Mouse (Mus musculus) small intestine, adult 2 months (tissue): ENCODE measurements around the gene Spata1.

Source experiments
- CTCF ChIP-seq: fragments of 200-500 bp; IDR thresholded peaks from 2 replicates; pipeline ENCODE4 v1.5.1; 2012; ENCODE audit warnings: low read depth, mild to moderate bottlenecking, control low read depth, inconsistent platforms, low read length, moderate library complexity, mixed read lengths; ENCODE audit not compliant: insufficient replicate concordance, insufficient read length; ENCODE audit errors: extremely low read depth
- POLR2A ChIP-seq: fragments of 200-500 bp; IDR thresholded peaks from 2 replicates; pipeline ENCODE4 v1.6.1; 2012; ENCODE audit warnings: low read depth, mild to moderate bottlenecking, control low read depth, inconsistent platforms, low read length, moderate library complexity

DNA sequence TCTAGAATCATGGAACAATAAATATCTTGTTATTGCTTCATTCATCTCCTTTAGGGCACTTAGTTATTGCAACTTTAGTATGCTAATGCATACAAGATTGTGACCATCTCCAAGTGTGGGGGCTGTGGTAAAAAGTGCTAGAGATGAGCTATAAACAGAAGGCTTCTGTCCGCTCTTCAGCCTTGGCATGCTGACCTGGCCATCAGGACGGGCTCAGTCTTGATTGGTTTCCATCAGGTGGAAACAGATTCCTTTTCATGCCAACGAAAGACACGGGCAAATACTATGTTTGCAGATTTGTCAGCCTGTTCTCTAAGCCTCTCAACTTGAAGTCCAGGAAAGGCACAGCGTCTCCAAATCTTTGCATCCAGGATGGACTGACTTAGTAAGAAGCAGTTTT, 52.4 kb downstream of the Spata1 start:
- TF ChIP-seq CTCF (no peak), POLR2A (no peak)
